Mouse (Mus musculus): ENCODE measurements at regions not wholly inside any gene's neighbourhood (a gene's known extent, or its start where the extent isn't known, plus 50 kb on each side); places are given as distances from the start of the nearest gene placed in this dataset.

GRCm38 (mm10) chr8:8376791-8377190, 284.3 kb downstream of the Efnb2 start:
- no peak for DNase-seq

DNA sequence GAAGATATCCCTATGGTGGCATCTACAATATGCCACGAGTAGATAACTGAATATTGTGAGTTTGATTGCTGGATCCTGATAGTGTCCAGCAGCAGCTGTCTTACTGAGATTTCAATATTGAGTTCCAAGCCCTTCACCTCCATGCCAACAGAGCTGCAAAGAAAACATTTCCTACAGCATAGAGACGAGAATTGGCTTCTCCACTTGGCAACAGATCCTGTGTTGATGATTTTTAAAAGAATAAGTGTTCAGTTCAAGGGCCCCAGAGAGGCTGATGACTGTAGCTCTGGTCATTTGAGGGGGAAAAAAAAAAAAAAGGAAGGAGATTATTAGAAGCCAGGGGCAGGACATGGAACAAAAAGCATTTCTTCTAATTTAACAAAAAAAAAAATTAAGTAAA, 284.7 kb downstream of the Efnb2 start:
- DNase-seq = no peak

DNA sequence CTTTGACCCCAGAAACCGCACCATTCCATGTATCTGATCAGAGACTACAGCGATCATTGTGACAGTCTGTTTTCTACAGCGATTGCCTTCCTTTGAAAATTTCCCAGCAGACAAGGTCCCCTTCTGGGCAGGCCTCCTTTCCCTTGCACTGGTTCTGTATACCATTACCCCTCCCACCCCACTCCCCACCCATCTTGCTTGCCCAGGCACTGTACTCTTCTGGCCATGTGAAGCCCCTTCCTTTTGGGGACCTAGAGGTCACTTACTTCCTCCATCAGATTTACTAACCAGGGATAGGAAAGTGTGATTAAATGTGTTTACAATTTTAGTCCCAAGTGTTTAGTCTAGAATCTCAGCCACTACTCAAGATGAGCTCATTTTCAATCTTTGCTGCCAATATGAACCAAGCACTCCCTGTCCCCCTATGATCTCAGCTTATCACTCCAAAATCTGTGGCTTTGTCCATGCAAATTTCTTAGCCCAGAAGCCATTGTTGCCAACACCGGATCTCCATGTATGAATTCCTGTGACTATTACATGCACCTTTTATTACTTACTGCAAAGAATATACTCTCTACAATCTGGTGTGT, 293.7 kb downstream of the Efnb2 start:
- DNase-seq = no peak

- no peak for DNase-seq
These were observed 299.0 kb downstream of the Efnb2 start for GRCm38 (mm10) chr8:8361941-8362537.

DNA sequence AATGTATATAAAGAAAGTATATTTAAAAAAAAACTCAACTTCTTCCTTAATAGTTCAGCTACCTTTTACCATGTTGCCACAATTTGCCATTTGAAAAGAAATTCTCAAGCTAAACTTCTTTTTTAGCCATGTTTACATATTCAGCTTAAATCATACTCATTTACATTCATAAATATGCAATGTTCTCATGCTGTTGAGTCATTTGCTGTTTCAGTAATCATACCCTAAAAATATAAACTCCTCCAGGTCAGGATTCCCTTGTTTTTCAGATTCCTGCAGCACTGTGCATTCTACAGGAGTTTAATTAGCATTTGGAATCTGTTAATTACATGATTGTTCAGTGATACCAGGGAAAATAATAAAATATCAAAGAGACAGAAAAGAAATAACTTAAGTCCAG, 300.5 kb downstream of the Efnb2 start:
- DNase-seq = no peak

DNA sequence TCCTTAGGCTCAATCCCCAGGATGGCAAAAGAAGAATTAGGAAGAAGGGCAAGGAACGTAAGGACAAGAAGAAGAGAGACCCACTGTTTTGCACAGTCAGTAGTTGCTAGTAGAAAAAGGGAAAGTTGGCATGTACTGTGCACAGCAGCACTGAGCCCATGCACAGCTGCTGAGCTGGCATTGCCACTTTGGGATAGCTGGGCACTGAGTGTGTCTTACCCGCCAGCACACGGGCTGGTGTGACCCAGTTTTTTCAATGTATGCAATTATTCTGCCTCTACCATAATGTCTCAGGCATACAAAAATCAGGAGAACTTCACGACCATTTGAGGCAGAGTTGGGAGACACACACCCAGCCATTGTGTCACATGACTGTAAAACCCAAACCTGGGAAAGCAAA, 306.1 kb downstream of the Efnb2 start:
- no peak for DNase-seq

- DNase-seq = no peak
These were observed 316.4 kb downstream of the Efnb2 start for GRCm38 (mm10) chr8:8344661-8345060.

GRCm38 (mm10) chr8:8335256-8335972, 325.6 kb downstream of the Efnb2 start:
- DNase-seq = no peak

DNA sequence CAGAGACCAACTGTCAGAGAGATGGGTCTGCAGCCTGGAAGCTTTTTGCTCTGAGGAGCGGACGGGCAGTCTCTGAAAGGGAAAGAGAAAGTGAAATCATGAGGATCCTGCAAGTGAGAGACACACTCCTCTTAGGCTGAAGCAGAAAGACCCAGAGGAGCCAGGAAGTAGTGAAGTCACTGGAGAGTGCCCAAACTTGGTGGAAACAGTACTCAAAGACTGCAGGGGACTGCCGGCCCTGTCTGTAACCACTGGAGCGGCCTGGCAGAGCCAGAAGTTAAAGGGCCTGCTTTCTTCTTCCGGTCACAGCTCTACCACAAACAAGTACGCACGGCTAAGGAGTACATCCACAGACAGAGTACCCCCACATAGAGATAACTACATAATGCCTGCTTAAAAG, 326.5 kb downstream of the Efnb2 start:
- peak; percentile 29 for DNase-seq

GRCm38 (mm10) chr8:8331249-8331648, 329.8 kb downstream of the Efnb2 start:
- DNase-seq = peak; percentile 63

DNA sequence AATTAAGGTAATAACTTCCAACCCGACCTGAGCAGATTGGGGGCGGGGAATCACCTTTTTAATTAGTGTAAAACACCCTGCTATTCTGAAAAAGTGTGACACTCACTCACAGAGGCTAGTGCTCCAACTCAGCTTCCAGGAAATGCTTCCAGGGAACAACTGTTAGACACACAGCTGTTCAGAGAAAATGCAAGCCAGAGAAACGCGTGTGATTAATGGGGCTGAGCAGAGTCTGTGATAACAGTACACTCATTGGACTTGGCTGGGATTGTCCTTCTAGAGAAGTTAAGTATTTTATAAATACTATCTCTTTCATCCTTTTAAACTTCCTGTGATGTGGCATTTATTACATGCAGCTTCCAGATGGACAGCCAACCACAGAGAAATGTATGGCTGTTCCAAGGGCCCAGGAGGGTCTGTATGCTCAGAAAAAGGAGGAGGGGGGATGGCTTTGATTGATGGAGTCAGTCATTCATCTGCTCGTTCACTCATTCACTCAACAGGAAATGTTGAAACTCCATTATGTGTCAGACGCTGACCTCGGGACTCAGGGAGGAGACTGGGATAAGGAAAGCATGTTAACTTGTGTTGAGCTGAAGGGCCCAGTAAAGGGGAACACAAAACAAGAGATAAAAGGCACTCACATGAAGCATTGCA, 332.9 kb downstream of the Efnb2 start:
- peak; percentile 63 for DNase-seq

DNA sequence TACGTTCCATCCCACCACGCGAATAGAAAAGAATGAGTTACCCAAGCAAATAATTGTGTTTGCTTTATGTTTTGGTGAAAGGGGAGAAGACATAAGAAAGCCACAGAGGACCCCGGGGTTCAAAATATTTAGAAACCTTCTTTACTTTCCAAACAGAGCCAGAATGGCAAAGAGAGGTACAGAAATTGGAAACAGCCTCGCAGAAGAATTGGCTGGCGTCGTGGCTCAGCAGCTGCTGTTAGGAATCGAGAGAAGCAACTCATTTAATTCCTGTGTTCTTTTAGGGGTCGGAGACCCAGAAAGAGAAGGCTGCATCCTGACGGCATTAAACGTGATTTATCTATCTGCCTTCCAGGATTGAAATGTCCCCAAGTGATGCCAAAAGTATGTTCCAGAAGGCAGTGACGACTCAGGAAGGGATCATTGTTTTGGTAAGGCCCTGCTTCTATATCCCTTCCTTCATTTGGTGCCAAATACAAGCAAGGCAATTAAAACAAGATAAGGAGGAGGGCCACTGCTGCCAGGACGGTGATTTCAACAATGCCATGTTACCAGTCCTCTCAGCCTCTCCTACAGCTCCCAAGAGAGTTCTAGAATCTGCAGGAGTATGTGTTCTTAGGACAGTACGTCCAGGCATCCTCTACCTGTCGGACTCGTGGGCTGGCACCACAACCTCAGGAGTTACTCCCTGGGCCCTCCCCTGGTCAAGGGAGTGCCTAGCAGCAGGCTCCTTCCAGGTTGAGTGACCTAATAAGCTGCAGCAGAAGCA, 334.8 kb downstream of the Efnb2 start:
- peak; percentile 51 for DNase-seq

DNA sequence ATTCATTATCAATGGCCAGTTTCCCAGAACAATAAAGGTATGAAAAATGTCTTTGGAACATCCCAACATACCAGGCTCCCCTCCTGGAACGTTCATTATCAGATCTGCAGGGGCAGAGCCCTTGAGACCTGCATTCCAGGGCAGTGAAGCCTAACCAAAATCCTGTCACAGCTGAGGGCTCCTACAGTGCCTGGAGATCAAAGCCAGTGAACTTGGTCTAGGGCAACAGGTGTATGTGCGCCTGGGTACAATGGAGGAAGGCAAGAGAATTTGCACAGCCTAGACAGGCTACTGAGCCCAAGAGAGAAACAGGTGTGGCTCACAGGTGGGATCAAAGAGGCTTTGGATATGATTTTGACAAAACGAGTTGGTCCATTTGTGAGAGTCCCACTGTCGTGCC, 335.6 kb downstream of the Efnb2 start:
- DNase-seq = peak; percentile 20

DNA sequence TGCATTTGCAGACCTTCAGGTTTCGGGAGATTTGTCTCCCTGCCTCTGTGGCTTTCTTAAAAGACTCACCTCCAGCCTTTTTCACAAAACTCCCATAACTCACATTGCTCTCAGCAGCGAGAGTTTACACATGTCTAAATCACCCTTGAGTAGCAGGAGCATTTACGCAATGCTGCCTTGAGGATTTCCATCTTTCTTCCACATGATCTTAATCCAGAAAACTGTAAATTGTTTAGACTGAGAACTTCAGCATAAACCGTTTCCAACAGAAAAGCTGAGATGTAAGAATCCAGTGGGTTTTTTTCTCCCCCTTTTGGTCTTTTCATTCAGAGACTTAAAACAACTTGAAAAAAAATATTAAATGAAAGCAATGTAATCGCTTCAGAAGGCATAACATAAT, 336.5 kb downstream of the Efnb2 start:
- no peak for DNase-seq

- DNase-seq = no peak
These were observed 352.8 kb downstream of the Efnb2 start for GRCm38 (mm10) chr8:8308253-8308652.

GRCm38 (mm10) chr8:8307487-8307886, 353.6 kb downstream of the Efnb2 start:
- DNase-seq = no peak

DNA sequence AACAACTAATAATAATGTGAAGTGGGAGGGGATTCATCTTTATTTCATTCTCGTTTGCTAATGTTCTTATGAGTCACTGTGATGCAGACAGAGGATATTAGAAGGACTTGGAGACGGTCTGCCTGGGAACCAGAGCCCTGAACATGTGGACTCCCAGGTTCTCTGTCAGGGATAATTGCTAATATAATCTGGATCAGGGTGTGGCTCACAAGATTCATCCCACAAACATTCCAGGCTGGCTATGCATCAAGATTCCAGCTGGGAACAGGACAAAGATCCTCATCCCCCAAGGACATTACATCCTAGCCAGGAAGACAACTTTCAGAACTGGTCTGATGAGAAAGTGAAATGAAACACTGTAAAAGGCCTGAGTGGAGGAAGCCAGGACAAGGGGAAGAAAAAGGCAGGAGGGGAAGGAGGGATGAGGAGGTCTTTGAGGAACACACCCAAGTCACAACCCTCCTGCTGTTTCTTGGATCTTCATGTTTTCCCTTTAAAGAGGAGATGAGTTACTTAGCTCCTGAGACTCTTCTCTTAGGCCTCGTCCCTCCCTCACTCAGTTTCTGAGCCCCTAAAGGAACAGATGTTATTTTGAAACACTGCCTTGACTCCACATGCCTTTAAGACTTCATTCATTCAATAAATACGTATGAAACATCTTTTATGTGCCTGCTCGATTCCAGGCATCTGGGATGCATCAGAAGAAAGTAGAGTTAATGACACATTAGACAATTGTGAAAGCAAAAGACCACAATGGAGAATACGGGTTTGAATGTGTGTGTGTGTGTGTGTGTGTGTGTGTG, 360.9 kb downstream of the Efnb2 start:
- no peak for DNase-seq

DNA sequence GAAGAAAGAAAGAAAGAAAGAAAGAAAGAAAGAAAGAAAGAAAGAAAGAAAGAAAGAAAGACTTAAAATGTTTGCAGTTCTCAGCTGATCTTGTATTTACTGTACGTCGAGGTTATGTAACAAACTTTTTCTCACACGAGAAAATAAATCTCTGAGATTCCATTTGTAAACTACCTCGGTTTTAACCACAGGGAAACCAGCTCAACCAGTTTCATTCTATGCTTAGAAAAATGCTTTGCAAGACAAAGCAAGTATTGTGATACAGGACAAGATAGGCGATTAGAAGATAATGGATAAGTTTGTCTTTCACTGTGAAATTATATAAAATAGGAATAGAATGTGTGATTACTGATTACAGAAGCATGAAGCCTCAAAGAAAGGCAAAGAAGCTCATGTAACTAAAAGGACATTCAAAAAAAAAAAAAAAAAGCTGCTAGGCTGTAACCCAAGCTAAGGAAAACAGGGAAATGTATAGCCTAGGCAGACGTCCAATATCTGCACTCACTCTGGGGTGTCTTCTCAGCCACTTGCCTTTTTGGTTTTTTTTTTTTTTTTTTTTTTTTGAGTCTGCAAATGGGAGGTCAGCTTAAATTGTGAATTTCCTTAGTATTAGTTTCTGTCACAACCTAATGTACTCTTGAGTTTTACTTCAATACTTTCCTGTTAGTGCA, 368.3 kb downstream of the Efnb2 start:
- no peak for DNase-seq

- DNase-seq = no peak
These were observed 375.2 kb downstream of the Efnb2 start for GRCm38 (mm10) chr8:8285876-8286275.

DNA sequence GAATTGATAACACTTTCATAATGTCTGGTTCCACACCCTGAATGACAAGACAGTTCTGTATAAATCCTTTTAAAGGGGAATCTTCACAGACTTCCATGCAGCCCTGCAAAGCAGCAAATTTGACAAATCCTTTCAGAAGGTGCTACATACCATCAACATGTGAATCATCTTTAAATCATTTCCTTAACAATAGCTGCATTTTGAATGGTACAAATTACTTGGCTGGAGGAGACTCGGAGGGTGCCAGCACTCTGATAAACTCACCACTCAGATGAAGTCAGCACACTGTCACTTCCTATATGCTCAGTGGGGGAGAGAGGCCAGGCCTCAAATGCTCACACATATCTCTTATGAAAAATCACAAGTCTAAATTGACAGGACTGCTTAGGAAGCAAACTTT, 386.1 kb downstream of the Efnb2 start:
- DNase-seq = no peak

- no peak for DNase-seq
These were observed 386.8 kb downstream of the Efnb2 start for GRCm38 (mm10) chr8:8274211-8274641.

- no peak for DNase-seq
These were observed 402.2 kb downstream of the Efnb2 start for GRCm38 (mm10) chr8:8258855-8259254.
